Mouse (Mus musculus): ENCODE data around the gene Cd47. TPM values are rescaled to one million over a fixed set of nuclear protein-coding genes. Genes with fewer than 3 reads are reported as not detected.
A peak's percentile ranks its signal among the peaks of the same experiment; 100 is the strongest.

Cd47 gene
- polyA plus RNA-seq, 1 experiment from 2014 or later, result 286 TPM

GRCm38 (mm10) chr16:49920191-49920590 lies 119.9 kb downstream of the Cd47 start:
- no peak for ATAC-seq (ENCODE audit: low read depth)
- Histone ChIP-seq H3K9ac (ENCODE audit: low read depth, low read length) (no peak overlapping the region), H3K36me3 (ENCODE audit: control insufficient read depth, insufficient read depth) (peaks cover 11% of the 10 kb centered on the region), H3K4me1 (ENCODE audit: control insufficient read depth, low read depth, low read length) (no peaks in the 10 kb centered on the region), H3K4me3 (ENCODE audit: low read depth, low read length) (no peak overlapping the region), H3K27ac (ENCODE audit: low read length) (no peak overlapping the region), H3K4me2 (ENCODE audit: low read depth, low read length) (no peak overlapping the region), H3K9me3 (replicated peaks; ENCODE audit: control insufficient read depth, low read length) (no peaks in the 10 kb centered on the region), H3K27me3 (ENCODE audit: control insufficient read depth, insufficient read depth, low read depth, low read length) (no peaks in the 10 kb centered on the region)
- WGBS (ENCODE audit: insufficient replicate concordance), result 89% methylated on average over 10 of the region's 10 CpGs

GRCm38 (mm10) chr16:49921677-49922076 lies 121.3 kb downstream of the Cd47 start:
- WGBS (ENCODE audit: insufficient replicate concordance), result 78% methylated on average over 6 of the region's 6 CpGs
- no peaks in the 10 kb centered on the region for H3K36me3 ChIP-seq (ENCODE audit: control insufficient read depth, insufficient read depth)
- H3K4me1 ChIP-seq (ENCODE audit: control insufficient read depth, low read depth, low read length), result no peaks in the 10 kb centered on the region; the same call in 1 of the 2 replicates
- ATAC-seq (ENCODE audit: low read depth), result no peak
- H3K4me2 ChIP-seq (ENCODE audit: low read depth, low read length), result no peak overlapping the region
- H3K9me3 ChIP-seq (replicated peaks; ENCODE audit: control insufficient read depth, low read length), result no peaks in the 10 kb centered on the region
- no peaks in the 10 kb centered on the region for H3K27me3 ChIP-seq (ENCODE audit: control insufficient read depth, insufficient read depth, low read depth, low read length)
- H3K4me3 ChIP-seq (ENCODE audit: low read depth, low read length), result no peak overlapping the region
- H3K9ac ChIP-seq (ENCODE audit: low read depth, low read length), result no peak overlapping the region
- no peak overlapping the region for H3K27ac ChIP-seq (ENCODE audit: low read length)

GRCm38 (mm10) chr16:49922098-49922497 lies 121.8 kb downstream of the Cd47 start:
- Histone ChIP-seq H3K9me3 (replicated peaks; ENCODE audit: control insufficient read depth, low read length) (no peaks in the 10 kb centered on the region), H3K9ac (ENCODE audit: low read depth, low read length) (no peak overlapping the region), H3K4me1 (ENCODE audit: control insufficient read depth, low read depth, low read length) (no peaks in the 10 kb centered on the region; the same call in 1 of the 2 replicates), H3K27me3 (ENCODE audit: control insufficient read depth, insufficient read depth, low read depth, low read length) (no peaks in the 10 kb centered on the region), H3K4me3 (ENCODE audit: low read depth, low read length) (no peak overlapping the region), H3K4me2 (ENCODE audit: low read depth, low read length) (no peak overlapping the region), H3K36me3 (ENCODE audit: control insufficient read depth, insufficient read depth) (no peaks in the 10 kb centered on the region), H3K27ac (ENCODE audit: low read length) (no peak overlapping the region)
- whole genome bisulfite sequencing (ENCODE audit: insufficient replicate concordance), result 61% methylated on average over 11 of the region's 11 CpGs
- no peak for ATAC-seq (ENCODE audit: low read depth)

GRCm38 (mm10) chr16:49923720-49924119 lies 123.4 kb downstream of the Cd47 start:
- no peak overlapping the region for H3K4me2 ChIP-seq (ENCODE audit: low read depth, low read length)
- no peak for ATAC-seq (ENCODE audit: low read depth)
- no peak overlapping the region for H3K9ac ChIP-seq (ENCODE audit: low read depth, low read length)
- WGBS (ENCODE audit: insufficient replicate concordance), result 82% methylated on average over 9 of the region's 9 CpGs
- no peaks in the 10 kb centered on the region for H3K9me3 ChIP-seq (replicated peaks; ENCODE audit: control insufficient read depth, low read length)
- H3K36me3 ChIP-seq (ENCODE audit: control insufficient read depth, insufficient read depth), result no peaks in the 10 kb centered on the region
- no peaks in the 10 kb centered on the region for H3K27me3 ChIP-seq (ENCODE audit: control insufficient read depth, insufficient read depth, low read depth, low read length)
- H3K4me1 ChIP-seq (ENCODE audit: control insufficient read depth, low read depth, low read length), result no peaks in the 10 kb centered on the region; the same call in 1 of the 2 replicates
- no peak overlapping the region for H3K27ac ChIP-seq (ENCODE audit: low read length)
- H3K4me3 ChIP-seq (ENCODE audit: low read depth, low read length), result no peak overlapping the region

- no peak overlapping the region for H3K9ac ChIP-seq (ENCODE audit: low read depth, low read length)
- no peak for ATAC-seq (ENCODE audit: low read depth)
Observed at GRCm38 (mm10) chr16:49924941-49925340, 124.6 kb downstream of the Cd47 start.

GRCm38 (mm10) chr16:49933274-49933673 lies 132.9 kb downstream of the Cd47 start:
- Histone ChIP-seq H3K4me1 (ENCODE audit: control insufficient read depth, low read depth, low read length) (no peaks in the 10 kb centered on the region; the same call in 1 of the 2 replicates), H3K9me3 (replicated peaks; ENCODE audit: control insufficient read depth, low read length) (no peaks in the 10 kb centered on the region), H3K27me3 (ENCODE audit: control insufficient read depth, insufficient read depth, low read depth, low read length) (no peaks in the 10 kb centered on the region), H3K27ac (ENCODE audit: low read length) (no peak overlapping the region), H3K9ac (ENCODE audit: low read depth, low read length) (no peak overlapping the region), H3K4me2 (ENCODE audit: low read depth, low read length) (no peak overlapping the region), H3K36me3 (ENCODE audit: control insufficient read depth, insufficient read depth) (no peaks in the 10 kb centered on the region), H3K4me3 (ENCODE audit: low read depth, low read length) (no peak overlapping the region)
- WGBS (ENCODE audit: insufficient replicate concordance), result 64% methylated on average over 5 of the region's 5 CpGs
- no peak for ATAC-seq (ENCODE audit: low read depth)

More at GRCm38 (mm10) chr16:49924941-49925340, 124.6 kb downstream of the Cd47 start:
- no peaks in the 10 kb centered on the region; the same call in 1 of the 2 replicates for H3K4me1 ChIP-seq (ENCODE audit: control insufficient read depth, low read depth, low read length)
- 94% methylated on average over 1 of the region's 1 CpGs for WGBS (ENCODE audit: insufficient replicate concordance)
- H3K27ac ChIP-seq (ENCODE audit: low read length), result no peak overlapping the region
- no peak overlapping the region for H3K4me2 ChIP-seq (ENCODE audit: low read depth, low read length)
- no peak overlapping the region for H3K4me3 ChIP-seq (ENCODE audit: low read depth, low read length)
- H3K9me3 ChIP-seq (replicated peaks; ENCODE audit: control insufficient read depth, low read length), result no peaks in the 10 kb centered on the region
- H3K27me3 ChIP-seq (ENCODE audit: control insufficient read depth, insufficient read depth, low read depth, low read length), result no peaks in the 10 kb centered on the region
- H3K36me3 ChIP-seq (ENCODE audit: control insufficient read depth, insufficient read depth), result no peaks in the 10 kb centered on the region

GRCm38 (mm10) chr16:49936008-49936443 lies 135.7 kb downstream of the Cd47 start:
- Histone ChIP-seq H3K27me3 (ENCODE audit: control insufficient read depth, insufficient read depth, low read depth, low read length) (no peaks in the 10 kb centered on the region), H3K4me2 (ENCODE audit: low read depth, low read length) (no peak overlapping the region), H3K4me3 (ENCODE audit: low read depth, low read length) (no peak overlapping the region), H3K27ac (ENCODE audit: low read length) (no peak overlapping the region), H3K9me3 (replicated peaks; ENCODE audit: control insufficient read depth, low read length) (no peaks in the 10 kb centered on the region), H3K9ac (ENCODE audit: low read depth, low read length) (no peak overlapping the region), H3K36me3 (ENCODE audit: control insufficient read depth, insufficient read depth) (no peaks in the 10 kb centered on the region), H3K4me1 (ENCODE audit: control insufficient read depth, low read depth, low read length) (no peaks in the 10 kb centered on the region; the same call in 1 of the 2 replicates)
- no peak for ATAC-seq (ENCODE audit: low read depth)
- WGBS (ENCODE audit: insufficient replicate concordance), result 69% methylated on average over 6 of the region's 6 CpGs

GRCm38 (mm10) chr16:49936793-49937192 lies 136.5 kb downstream of the Cd47 start:
- no peaks in the 10 kb centered on the region; the same call in 1 of the 2 replicates for H3K4me1 ChIP-seq (ENCODE audit: control insufficient read depth, low read depth, low read length)
- peak; percentile 50; the same call in 1 of the 2 replicates for ATAC-seq (ENCODE audit: low read depth)
- no peak overlapping the region for H3K27ac ChIP-seq (ENCODE audit: low read length)
- no peak overlapping the region for H3K4me2 ChIP-seq (ENCODE audit: low read depth, low read length)
- H3K4me3 ChIP-seq (ENCODE audit: low read depth, low read length), result no peak overlapping the region
- H3K27me3 ChIP-seq (ENCODE audit: control insufficient read depth, insufficient read depth, low read depth, low read length), result no peaks in the 10 kb centered on the region
- H3K9me3 ChIP-seq (replicated peaks; ENCODE audit: control insufficient read depth, low read length), result no peaks in the 10 kb centered on the region
- 48% methylated on average over 5 of the region's 5 CpGs for WGBS (ENCODE audit: insufficient replicate concordance)
- H3K9ac ChIP-seq (ENCODE audit: low read depth, low read length), result no peak overlapping the region
- no peaks in the 10 kb centered on the region for H3K36me3 ChIP-seq (ENCODE audit: control insufficient read depth, insufficient read depth)

GRCm38 (mm10) chr16:49937218-49938165 lies 137.2 kb downstream of the Cd47 start:
- Histone ChIP-seq H3K4me2 (ENCODE audit: low read depth, low read length) (no peak overlapping the region), H3K36me3 (ENCODE audit: control insufficient read depth, insufficient read depth) (no peaks in the 10 kb centered on the region), H3K4me1 (ENCODE audit: control insufficient read depth, low read depth, low read length) (no peaks in the 10 kb centered on the region; the same call in 1 of the 2 replicates), H3K9me3 (replicated peaks; ENCODE audit: control insufficient read depth, low read length) (no peaks in the 10 kb centered on the region), H3K4me3 (ENCODE audit: low read depth, low read length) (no peak overlapping the region), H3K9ac (ENCODE audit: low read depth, low read length) (no peak overlapping the region), H3K27me3 (ENCODE audit: control insufficient read depth, insufficient read depth, low read depth, low read length) (no peaks in the 10 kb centered on the region), H3K27ac (ENCODE audit: low read length) (no peak overlapping the region)
- no peak for ATAC-seq (ENCODE audit: low read depth)
- WGBS (ENCODE audit: insufficient replicate concordance), result 44% methylated on average over 11 of the region's 11 CpGs
